Mouse (Mus musculus) ES-Bruce4 (cell line): ENCODE results near the gene Adcy4. TPM values are rescaled to one million over a fixed set of nuclear protein-coding genes. Genes with fewer than 3 reads are reported as not detected.

Experiments
- H3K27ac ChIP-seq: 2 replicates; pipeline ENCODE4 v1.5.1; 2012; ENCODE audit warnings: low read length, inconsistent platforms; ENCODE audit not compliant: insufficient read depth
- H3K27me3 ChIP-seq: 2 replicates; pipeline ENCODE4 v1.6.1; 2012; ENCODE audit warnings: mild to moderate bottlenecking, low read length, inconsistent platforms; ENCODE audit not compliant: control insufficient read depth, poor library complexity, insufficient read depth, severe bottlenecking
- H3K36me3 ChIP-seq: 2 replicates; pipeline ENCODE4 v1.6.1; 2012; ENCODE audit warnings: inconsistent platforms, mild to moderate bottlenecking, low read length, moderate library complexity; ENCODE audit not compliant: control insufficient read depth, poor library complexity, insufficient read depth, severe bottlenecking
- H3K4me1 ChIP-seq: one replicate; pipeline ENCODE4 v1.8.1; 2011; ENCODE audit warnings: low read length; ENCODE audit not compliant: control insufficient read depth, insufficient read depth
- H3K4me3 ChIP-seq: 2 replicates; pipeline ENCODE4 v1.5.1; 2011; ENCODE audit warnings: low read depth, mild to moderate bottlenecking, low read length
- H3K9ac ChIP-seq: 2 replicates; pipeline ENCODE4 v1.6.1; 2012; ENCODE audit warnings: low read depth, mild to moderate bottlenecking, inconsistent platforms; ENCODE audit not compliant: poor library complexity, severe bottlenecking
- H3K9me3 ChIP-seq: replicated peaks from 2 replicates; pipeline ENCODE4 v1.6.1; 2012; ENCODE audit warnings: mild to moderate bottlenecking, low read length, inconsistent platforms; ENCODE audit not compliant: control insufficient read depth, poor library complexity, insufficient read depth, severe bottlenecking
- CTCF ChIP-seq: IDR thresholded peaks from one replicate; pipeline ENCODE4 v1.8.1; 2011; ENCODE audit warnings: low read depth, low read length
- EP300 ChIP-seq: IDR thresholded peaks from 2 replicates; pipeline ENCODE4 v1.6.1; 2011; ENCODE audit warnings: low read depth, low read length; ENCODE audit not compliant: insufficient read depth
- POLR2A ChIP-seq: IDR thresholded peaks from one replicate; pipeline ENCODE4 v1.8.1; 2011; ENCODE audit warnings: low read length; ENCODE audit not compliant: insufficient read depth
- polyA plus RNA-seq: library from polyadenylated mRNA; stranded (reverse); fragments of >200 nt; gene quantifications from 2 replicates; pipeline ENCODE4 v1.2.4, GENCODE M21; 2011; ENCODE audit warnings: low read depth; ENCODE audit not compliant: missing spikeins, insufficient read depth, insufficient read length

Adcy4 gene
- polyA plus RNA-seq, 1 experiment: 1.2 TPM

- Histone ChIP-seq H3K4me3 (no peak overlapping the region), H3K4me1 (no peaks in the 10 kb centered on the region), H3K9me3 (no peaks in the 10 kb centered on the region), H3K27me3 (no peaks in the 10 kb centered on the region), H3K27ac (no peak overlapping the region), H3K36me3 (no peaks in the 10 kb centered on the region), H3K9ac (no peak overlapping the region)
- TF ChIP-seq EP300 (no peak), POLR2A (no peak), CTCF (no peak)
These were observed 6.7 kb downstream of the Adcy4 start for GRCm38 (mm10) chr14:55777176-55777575.

GRCm38 (mm10) chr14:55776711-55777110 is 7.2 kb downstream of the Adcy4 start:
- Histone ChIP-seq H3K4me1 (no peaks in the 10 kb centered on the region), H3K27ac (no peak overlapping the region), H3K9ac (no peak overlapping the region), H3K4me3 (no peak overlapping the region), H3K9me3 (no peaks in the 10 kb centered on the region), H3K27me3 (no peaks in the 10 kb centered on the region), H3K36me3 (no peaks in the 10 kb centered on the region)
- no peak for TF ChIP-seq EP300
- TF ChIP-seq POLR2A: no peak
- TF ChIP-seq CTCF: no peak

GRCm38 (mm10) chr14:55769087-55769703 is 14.7 kb downstream of the Adcy4 start:
- H3K4me3 ChIP-seq: no peak overlapping the region

GRCm38 (mm10) chr14:55768555-55768954 is 15.3 kb downstream of the Adcy4 start:
- no peak overlapping the region for H3K27ac ChIP-seq
- no peak overlapping the region for H3K9ac ChIP-seq
- H3K27me3 ChIP-seq: no peaks in the 10 kb centered on the region
- H3K9me3 ChIP-seq: no peaks in the 10 kb centered on the region
- no peak overlapping the region for H3K4me3 ChIP-seq
- peaks cover 3% of the 10 kb centered on the region for H3K4me1 ChIP-seq
- H3K36me3 ChIP-seq: no peaks in the 10 kb centered on the region
- TF ChIP-seq CTCF (no peak), POLR2A (no peak), EP300 (no peak)

More at GRCm38 (mm10) chr14:55769087-55769703, 14.7 kb downstream of the Adcy4 start:
- TF ChIP-seq CTCF (no peak), EP300 (no peak), POLR2A (no peak)
- H3K36me3 ChIP-seq: no peaks in the 10 kb centered on the region
- peaks cover 3% of the 10 kb centered on the region for H3K4me1 ChIP-seq
- no peaks in the 10 kb centered on the region for H3K27me3 ChIP-seq
- H3K9ac ChIP-seq: no peak overlapping the region
- no peak overlapping the region for H3K27ac ChIP-seq
- H3K9me3 ChIP-seq: no peaks in the 10 kb centered on the region

- no peak overlapping the region for H3K27ac ChIP-seq
- TF ChIP-seq EP300 (no peak), CTCF (peak; percentile 43)
These were observed 16.1 kb downstream of the Adcy4 start for GRCm38 (mm10) chr14:55767519-55768414.

GRCm38 (mm10) chr14:55765696-55766095 is 18.2 kb downstream of the Adcy4 start, which contains the start of gene Ltb4r1:
TSS of gene Ltb4r1 (plus strand) at chr14:55765962.
- H3K4me1 ChIP-seq: peaks cover 3% of the 10 kb centered on the region
- H3K9ac ChIP-seq: no peak within 1 kb of the TSS
- no peak within 1 kb of the TSS for H3K27ac ChIP-seq
- H3K36me3 ChIP-seq: no peaks in the 10 kb centered on the region
- TF ChIP-seq EP300: no peak
- TF ChIP-seq POLR2A: no peak
- TF ChIP-seq CTCF: no peak
- no peak within 1 kb of the TSS for H3K4me3 ChIP-seq
- H3K27me3 ChIP-seq: no peaks in the 10 kb centered on the region
- no peaks in the 10 kb centered on the region for H3K9me3 ChIP-seq

More at GRCm38 (mm10) chr14:55767519-55768414, 16.1 kb downstream of the Adcy4 start:
- Histone ChIP-seq H3K36me3 (no peaks in the 10 kb centered on the region), H3K4me3 (peak overlapping the region; percentile 37), H3K27me3 (no peaks in the 10 kb centered on the region), H3K9me3 (no peaks in the 10 kb centered on the region), H3K9ac (0 out of 2 replicates have a peak overlapping the region, but pooled peaks have one; percentile 3), H3K4me1 (peaks cover 3% of the 10 kb centered on the region)
